Mouse (Mus musculus) urinary bladder, postnatal 0 days (tissue): ENCODE data around the gene Krtap17-1. TPM values are rescaled to one million over a fixed set of nuclear protein-coding genes. Genes with fewer than 3 reads are reported as not detected.

ENCODE experiments used
- polyA plus RNA-seq: library from polyadenylated mRNA; unstranded; fragments of >200 nt; fragmentation: Nextera tagmentation; extraction: Ambion mirVana; gene quantifications from 2 replicates; pipeline ENCODE4 v1.2.1, GENCODE M21; 2015

Gene Krtap17-1
- polyA plus RNA-seq: not detected in 2 replicates

GRCm38 (mm10) chr11:99993620-99994383 lies at the start of gene Krtap17-1:
Gene Krtap17-1 (minus strand): TSS chr11:99993994.

GRCm38 (mm10) chr11:100041454-100041853 lies 47.7 kb upstream of the Krtap17-1 start, which contains the start of gene Krt34:
Gene Krt34 (minus strand): TSS chr11:100041554.

GRCm38 (mm10) chr11:100029768-100030167 lies 36.0 kb upstream of the Krtap17-1 start, which contains the start of gene Krt33b:
Gene Krt33b (minus strand): TSS chr11:100029868.

GRCm38 (mm10) chr11:100016112-100016511 lies 22.3 kb upstream of the Krtap17-1 start, which contains the start of gene Krt33a:
Gene Krt33a (minus strand): TSS chr11:100016212.

GRCm38 (mm10) chr11:99986180-99986647 lies 7.6 kb downstream of the Krtap17-1 start, which contains the start of gene Krtap16-1:
Gene Krtap16-1 (minus strand): TSS chr11:99986597.

GRCm38 (mm10) chr11:99978953-99979352 lies 14.8 kb downstream of the Krtap17-1 start, which contains the start of gene Krtap29-1:
Gene Krtap29-1 (minus strand): TSS chr11:99979053.

GRCm38 (mm10) chr11:99948175-99948574 lies 45.6 kb downstream of the Krtap17-1 start, which contains the start of gene Krtap9-5:
Gene Krtap9-5 (plus strand): TSS chr11:99948475.

Other genes with a start within 250 kb of the Krtap17-1 start
- not detected in 2 replicates for gene Gm11595, start 221.1 kb downstream of the Krtap17-1 start, polyA plus RNA-seq
- gene Krtap4-8, start 213.3 kb downstream of the Krtap17-1 start, polyA plus RNA-seq: not detected in 2 replicates
- gene Krtap4-9, start 208.8 kb downstream of the Krtap17-1 start, polyA plus RNA-seq: not detected in 2 replicates
- not detected in 2 replicates for gene Gm11596, start 200.5 kb downstream of the Krtap17-1 start, polyA plus RNA-seq
- not detected in 2 replicates for gene Gm11569, start 195.1 kb downstream of the Krtap17-1 start, polyA plus RNA-seq
- not detected in 2 replicates for gene Gm11554, start 189.5 kb downstream of the Krtap17-1 start, polyA plus RNA-seq
- gene Krtap4-13, start 184.1 kb downstream of the Krtap17-1 start, polyA plus RNA-seq: not detected in 2 replicates
- gene Gm11564, start 178.3 kb downstream of the Krtap17-1 start, polyA plus RNA-seq: not detected in 2 replicates
- gene 2300003K06Rik, start 155.9 kb downstream of the Krtap17-1 start, polyA plus RNA-seq: not detected in 2 replicates
- not detected in 2 replicates for gene Krtap4-16, start 142.4 kb downstream of the Krtap17-1 start, polyA plus RNA-seq
- not detected in 2 replicates for gene Gm11568, start 136.1 kb downstream of the Krtap17-1 start, polyA plus RNA-seq
- gene Gm11559, start 129.5 kb downstream of the Krtap17-1 start, polyA plus RNA-seq: not detected in 2 replicates
- gene Krtap9-1, start 120.6 kb downstream of the Krtap17-1 start, polyA plus RNA-seq: not detected in 2 replicates
- not detected in 2 replicates for gene Gm11567, start 114.8 kb downstream of the Krtap17-1 start, polyA plus RNA-seq
- gene Krtap31-1, start 86.1 kb downstream of the Krtap17-1 start, polyA plus RNA-seq: not detected in 2 replicates
- not detected in 2 replicates for gene Gm11565, start 79.2 kb downstream of the Krtap17-1 start, polyA plus RNA-seq
- not detected in 2 replicates for gene Krtap31-2, start 57.7 kb downstream of the Krtap17-1 start, polyA plus RNA-seq
- gene Krtap9-5, start 45.5 kb downstream of the Krtap17-1 start, polyA plus RNA-seq: not detected in 2 replicates
- gene Krtap29-1, start 14.9 kb downstream of the Krtap17-1 start, polyA plus RNA-seq: not detected in 2 replicates
- gene Krtap16-1, start 7.4 kb downstream of the Krtap17-1 start, polyA plus RNA-seq: not detected in 2 replicates
- gene Krt33a, start 22.2 kb upstream of the Krtap17-1 start, polyA plus RNA-seq: 0.12 TPM in 1 of 2 replicates, not detected in the other
- 0.07 TPM in 1 of 2 replicates, not detected in the other for gene Krt33b, start 35.9 kb upstream of the Krtap17-1 start, polyA plus RNA-seq
- not detected in 2 replicates for gene Krt34, start 47.6 kb upstream of the Krtap17-1 start, polyA plus RNA-seq
- not detected in 2 replicates for gene Krt31, start 56.6 kb upstream of the Krtap17-1 start, polyA plus RNA-seq
- gene Krt32, start 94.2 kb upstream of the Krtap17-1 start, polyA plus RNA-seq: not detected in 2 replicates
- not detected in 2 replicates for gene Krt35, start 102.2 kb upstream of the Krtap17-1 start, polyA plus RNA-seq
- 0.10 and 0.16 TPM in 2 replicates for gene Krt36, start 111.6 kb upstream of the Krtap17-1 start, polyA plus RNA-seq
- 1.4 and 1.9 TPM in 2 replicates for gene Krt13, start 127.6 kb upstream of the Krtap17-1 start, polyA plus RNA-seq
- 795 and 814 TPM in 2 replicates for gene Krt15, start 141.9 kb upstream of the Krtap17-1 start, polyA plus RNA-seq
- gene Krt19, start 154.7 kb upstream of the Krtap17-1 start, polyA plus RNA-seq: 788 and 849 TPM in 2 replicates
- not detected in 2 replicates for gene Krt9, start 199.3 kb upstream of the Krtap17-1 start, polyA plus RNA-seq
- gene Krt14, start 213.6 kb upstream of the Krtap17-1 start, polyA plus RNA-seq: 230 and 251 TPM in 2 replicates